Mouse (Mus musculus): ENCODE data around the gene 2510039O18Rik. TPM values are rescaled to one million over a fixed set of nuclear protein-coding genes. Genes with fewer than 3 reads are reported as not detected.

The 2510039O18Rik gene
- total and polyA plus RNA-seq, 2 experiments from 2014 or later = 12.3 to 68.3 TPM

DNA sequence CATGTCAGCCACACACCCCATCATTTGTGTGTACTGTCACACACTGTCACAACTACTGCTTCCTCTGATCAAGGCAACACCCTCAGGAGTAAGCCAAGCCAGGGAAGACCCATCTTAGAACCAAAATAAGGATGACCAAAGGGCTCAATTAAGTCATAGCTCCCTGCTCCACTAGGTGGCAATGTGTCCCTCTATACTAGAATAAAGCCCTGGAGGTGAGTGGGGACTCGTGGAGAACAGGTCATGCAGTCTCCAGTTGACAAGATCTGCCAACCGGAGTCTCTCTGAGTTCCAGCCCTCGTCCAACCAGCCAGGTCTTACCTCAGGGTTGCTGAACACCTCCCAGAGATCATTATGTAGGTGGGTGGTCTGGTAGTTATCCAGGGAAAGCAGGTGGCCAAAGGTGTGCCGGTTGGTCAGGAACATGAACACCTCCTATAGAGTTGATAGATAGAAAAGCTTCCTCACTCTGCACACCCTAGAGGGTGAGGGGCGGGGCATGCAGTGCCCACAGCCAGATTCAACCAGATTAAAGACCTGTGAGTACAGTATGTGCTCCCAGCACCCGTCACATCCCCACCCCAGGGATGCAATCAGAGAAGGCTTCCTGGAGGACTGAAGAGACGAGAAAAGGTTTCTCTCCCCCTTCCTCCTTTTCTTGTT lies 22.1 kb upstream of the 2510039O18Rik start:
- H3K4me3 ChIP-seq (ENCODE audit: low read depth, low read length) = no peak overlapping the region
- H3K4me2 ChIP-seq (ENCODE audit: low read depth, low read length, poor library complexity, severe bottlenecking) = no peak overlapping the region
- WGBS = 56% methylated on average over 7 of the region's 7 CpGs
- H3K4me1 ChIP-seq (ENCODE audit: insufficient read depth, low read length) = no peaks in the 10 kb centered on the region
- peak; percentile 69 for TF ChIP-seq CTCF (IDR thresholded peaks at IDR 0.05)
- no peak overlapping the region for H3K9ac ChIP-seq (replicated peaks; ENCODE audit: low read length, poor library complexity, severe bottlenecking)
- H3K27me3 ChIP-seq (ENCODE audit: insufficient read depth, low read length) = no peaks in the 10 kb centered on the region
- H3K27ac ChIP-seq (ENCODE audit: low read depth, low read length) = no peak overlapping the region
- ATAC-seq (ENCODE audit: low FRiP score) (no peak), DNase-seq (ENCODE audit: low spot score) (peak; percentile 55)
- no peaks in the 10 kb centered on the region for H3K36me3 ChIP-seq (ENCODE audit: insufficient read depth, low read length)
- no peaks in the 10 kb centered on the region for H3K9me3 ChIP-seq (ENCODE audit: low read length)

DNA sequence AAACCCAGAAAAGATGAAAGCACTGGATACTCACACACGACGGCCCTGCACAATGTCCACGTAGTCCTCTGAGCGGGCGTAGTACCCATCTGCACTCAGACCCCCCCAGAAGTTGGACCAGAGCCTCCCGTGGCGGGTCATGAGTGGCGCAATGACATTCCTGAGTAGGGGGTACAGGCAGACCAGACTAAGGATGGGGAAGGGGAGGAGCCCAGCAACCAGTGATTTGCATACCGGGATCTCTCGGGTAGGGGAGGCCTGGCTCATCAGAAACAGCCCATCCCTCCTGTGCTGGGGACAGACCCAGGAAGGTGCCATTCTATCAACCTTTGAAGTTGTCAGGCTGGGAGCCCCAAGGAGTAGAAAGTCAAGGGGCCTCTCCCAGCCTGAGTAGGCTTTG lies 19.7 kb upstream of the 2510039O18Rik start:
- whole genome bisulfite sequencing = 24% methylated on average over 10 of the region's 10 CpGs
- H3K9ac ChIP-seq (replicated peaks; ENCODE audit: low read length, poor library complexity, severe bottlenecking) = no peak overlapping the region
- no peak overlapping the region for H3K4me2 ChIP-seq (ENCODE audit: low read depth, low read length, poor library complexity, severe bottlenecking)
- DNase-seq (ENCODE audit: low spot score) (no peak), ATAC-seq (ENCODE audit: low FRiP score) (no peak)
- no peaks in the 10 kb centered on the region for H3K36me3 ChIP-seq (ENCODE audit: insufficient read depth, low read length)
- H3K4me3 ChIP-seq (ENCODE audit: low read depth, low read length) = no peak overlapping the region
- H3K9me3 ChIP-seq (ENCODE audit: low read length) = no peaks in the 10 kb centered on the region
- H3K27ac ChIP-seq (ENCODE audit: low read depth, low read length) = no peak overlapping the region
- TF ChIP-seq CTCF (IDR thresholded peaks at IDR 0.05) = no peak
- no peaks in the 10 kb centered on the region for H3K27me3 ChIP-seq (ENCODE audit: insufficient read depth, low read length)
- no peaks in the 10 kb centered on the region for H3K4me1 ChIP-seq (ENCODE audit: insufficient read depth, low read length)

DNA sequence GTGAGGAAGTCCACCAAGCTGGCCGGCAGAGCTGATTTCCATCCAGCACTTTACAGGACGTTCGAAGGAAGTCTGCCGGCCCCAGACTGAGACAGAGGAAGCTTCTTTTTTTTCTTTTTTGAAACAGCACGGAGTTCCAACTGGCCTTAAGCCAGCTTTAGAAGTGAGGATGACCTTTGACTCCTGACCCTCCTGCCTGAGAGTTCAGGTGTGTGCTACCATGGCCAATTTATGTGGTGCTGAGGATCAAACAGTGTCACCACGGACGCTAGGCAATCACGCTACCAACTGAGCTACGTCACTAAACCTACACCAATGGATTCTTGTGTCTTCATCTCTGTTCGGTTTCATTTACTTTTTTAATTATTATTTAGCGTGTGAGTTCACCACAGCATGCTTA lies 18.4 kb upstream of the 2510039O18Rik start:
- H3K9me3 ChIP-seq (ENCODE audit: low read length) = no peaks in the 10 kb centered on the region
- H3K4me3 ChIP-seq (ENCODE audit: low read depth, low read length) = no peak overlapping the region
- H3K27ac ChIP-seq (ENCODE audit: low read depth, low read length) = no peak overlapping the region
- H3K4me1 ChIP-seq (ENCODE audit: insufficient read depth, low read length) = no peaks in the 10 kb centered on the region
- H3K36me3 ChIP-seq (ENCODE audit: insufficient read depth, low read length) = no peaks in the 10 kb centered on the region
- no peak overlapping the region for H3K9ac ChIP-seq (replicated peaks; ENCODE audit: low read length, poor library complexity, severe bottlenecking)
- no peak for TF ChIP-seq CTCF (IDR thresholded peaks at IDR 0.05)
- DNase-seq (ENCODE audit: low spot score) = no peak
- no peak for ATAC-seq (ENCODE audit: low FRiP score)
- no peak overlapping the region for H3K4me2 ChIP-seq (ENCODE audit: low read depth, low read length, poor library complexity, severe bottlenecking)
- H3K27me3 ChIP-seq (ENCODE audit: insufficient read depth, low read length) = no peaks in the 10 kb centered on the region
- 76% methylated on average over 11 of the region's 11 CpGs for WGBS

DNA sequence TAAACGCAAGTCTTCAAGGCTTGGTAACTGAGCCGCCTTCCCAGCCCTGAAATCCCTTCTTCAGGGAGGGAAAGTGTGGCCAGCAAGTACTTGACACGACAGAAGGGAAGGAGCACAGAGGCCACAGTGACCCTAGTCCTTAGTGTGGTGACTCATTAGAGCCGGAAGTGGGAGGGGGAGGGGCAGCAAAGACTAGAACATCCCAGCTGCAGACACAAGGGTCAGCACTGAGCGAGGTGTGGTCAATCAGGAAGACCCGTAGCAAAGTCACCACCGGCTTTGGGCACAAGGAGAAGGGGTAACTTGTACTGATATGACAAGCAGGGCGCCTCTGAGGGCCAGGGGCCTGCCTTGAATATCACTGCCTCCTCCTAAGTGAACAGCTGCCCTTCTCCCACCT lies 13.0 kb upstream of the 2510039O18Rik start:
- H3K4me1 ChIP-seq (ENCODE audit: insufficient read depth, low read length) = no peaks in the 10 kb centered on the region
- H3K9ac ChIP-seq (replicated peaks; ENCODE audit: low read length, poor library complexity, severe bottlenecking) = no peak overlapping the region
- ATAC-seq (ENCODE audit: low FRiP score) (no peak), DNase-seq (ENCODE audit: low spot score) (no peak)
- H3K9me3 ChIP-seq (ENCODE audit: low read length) = no peaks in the 10 kb centered on the region
- no peaks in the 10 kb centered on the region for H3K36me3 ChIP-seq (ENCODE audit: insufficient read depth, low read length)
- TF ChIP-seq CTCF (IDR thresholded peaks at IDR 0.05) = no peak
- H3K4me2 ChIP-seq (ENCODE audit: low read depth, low read length, poor library complexity, severe bottlenecking) = no peak overlapping the region
- H3K4me3 ChIP-seq (ENCODE audit: low read depth, low read length) = no peak overlapping the region
- WGBS = 46% methylated on average over 8 of the region's 8 CpGs
- no peak overlapping the region for H3K27ac ChIP-seq (ENCODE audit: low read depth, low read length)
- H3K27me3 ChIP-seq (ENCODE audit: insufficient read depth, low read length) = no peaks in the 10 kb centered on the region

DNA sequence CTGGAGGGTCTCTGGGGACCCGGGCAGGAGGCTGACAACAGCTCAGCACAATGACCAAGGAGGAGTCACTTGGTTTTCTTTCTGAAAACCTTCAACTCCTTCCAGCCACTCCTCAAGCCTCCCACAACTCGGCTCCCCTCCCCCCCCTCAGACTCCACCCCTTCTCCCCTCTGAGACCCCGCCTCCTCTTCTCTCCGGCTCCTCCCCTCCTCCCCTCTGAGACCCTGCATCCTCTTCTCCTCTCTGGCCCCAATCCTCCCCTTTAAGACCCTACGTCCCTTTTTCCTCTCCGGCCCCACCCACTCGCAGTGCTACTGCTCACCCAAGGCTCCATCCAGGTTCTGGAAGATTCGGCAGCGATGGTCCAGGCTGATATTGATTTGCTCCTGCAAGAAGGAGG lies 12.6 kb upstream of the 2510039O18Rik start:
- Histone ChIP-seq H3K27me3 (ENCODE audit: insufficient read depth, low read length) (no peaks in the 10 kb centered on the region), H3K27ac (ENCODE audit: low read depth, low read length) (no peak overlapping the region), H3K9me3 (ENCODE audit: low read length) (no peaks in the 10 kb centered on the region), H3K4me2 (ENCODE audit: low read depth, low read length, poor library complexity, severe bottlenecking) (no peak overlapping the region), H3K4me3 (ENCODE audit: low read depth, low read length) (no peak overlapping the region), H3K4me1 (ENCODE audit: insufficient read depth, low read length) (no peaks in the 10 kb centered on the region), H3K9ac (replicated peaks; ENCODE audit: low read length, poor library complexity, severe bottlenecking) (no peak overlapping the region), H3K36me3 (ENCODE audit: insufficient read depth, low read length) (no peaks in the 10 kb centered on the region)
- no peak for TF ChIP-seq CTCF (IDR thresholded peaks at IDR 0.05)
- ATAC-seq (ENCODE audit: low FRiP score) (0 out of 2 replicates have a peak, but pooled peaks have one; percentile 31), DNase-seq (ENCODE audit: low spot score) (no peak)
- 15% methylated on average over 9 of the region's 9 CpGs for WGBS

DNA sequence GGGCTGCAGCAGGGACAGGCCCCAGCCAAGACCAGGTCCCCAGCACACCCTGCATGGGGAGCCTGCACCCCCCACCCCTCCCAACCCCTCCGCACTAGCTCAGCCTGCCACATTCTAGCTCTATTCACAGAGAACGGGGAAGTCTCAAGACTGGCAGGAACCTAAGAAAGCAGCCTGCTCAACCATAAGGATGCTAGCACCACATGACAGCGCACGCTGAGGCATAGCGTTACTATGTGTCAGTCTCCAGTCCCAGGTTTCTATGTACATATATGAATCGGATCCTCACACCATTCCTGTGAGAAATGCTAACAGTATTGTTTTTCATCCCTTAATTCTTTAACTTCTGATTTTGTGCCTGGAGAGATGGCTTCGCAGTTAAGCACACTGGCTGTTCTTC lies 12.2 kb upstream of the 2510039O18Rik start:
- Histone ChIP-seq H3K9ac (replicated peaks; ENCODE audit: low read length, poor library complexity, severe bottlenecking) (no peak overlapping the region), H3K36me3 (ENCODE audit: insufficient read depth, low read length) (no peaks in the 10 kb centered on the region), H3K9me3 (ENCODE audit: low read length) (no peaks in the 10 kb centered on the region), H3K27ac (ENCODE audit: low read depth, low read length) (no peak overlapping the region), H3K4me2 (ENCODE audit: low read depth, low read length, poor library complexity, severe bottlenecking) (no peak overlapping the region), H3K27me3 (ENCODE audit: insufficient read depth, low read length) (no peaks in the 10 kb centered on the region), H3K4me3 (ENCODE audit: low read depth, low read length) (no peak overlapping the region), H3K4me1 (ENCODE audit: insufficient read depth, low read length) (no peaks in the 10 kb centered on the region)
- TF ChIP-seq CTCF (IDR thresholded peaks at IDR 0.05) = no peak
- WGBS = 66% methylated on average over 7 of the region's 7 CpGs
- ATAC-seq (ENCODE audit: low FRiP score) (peak; percentile 42; the same call in 1 of the 2 replicates), DNase-seq (ENCODE audit: low spot score) (no peak)

All from midbrain, postnatal 0 days (tissue).